ENCODE assay signal across 8 mouse cellular contexts in the genomic region with DNA sequence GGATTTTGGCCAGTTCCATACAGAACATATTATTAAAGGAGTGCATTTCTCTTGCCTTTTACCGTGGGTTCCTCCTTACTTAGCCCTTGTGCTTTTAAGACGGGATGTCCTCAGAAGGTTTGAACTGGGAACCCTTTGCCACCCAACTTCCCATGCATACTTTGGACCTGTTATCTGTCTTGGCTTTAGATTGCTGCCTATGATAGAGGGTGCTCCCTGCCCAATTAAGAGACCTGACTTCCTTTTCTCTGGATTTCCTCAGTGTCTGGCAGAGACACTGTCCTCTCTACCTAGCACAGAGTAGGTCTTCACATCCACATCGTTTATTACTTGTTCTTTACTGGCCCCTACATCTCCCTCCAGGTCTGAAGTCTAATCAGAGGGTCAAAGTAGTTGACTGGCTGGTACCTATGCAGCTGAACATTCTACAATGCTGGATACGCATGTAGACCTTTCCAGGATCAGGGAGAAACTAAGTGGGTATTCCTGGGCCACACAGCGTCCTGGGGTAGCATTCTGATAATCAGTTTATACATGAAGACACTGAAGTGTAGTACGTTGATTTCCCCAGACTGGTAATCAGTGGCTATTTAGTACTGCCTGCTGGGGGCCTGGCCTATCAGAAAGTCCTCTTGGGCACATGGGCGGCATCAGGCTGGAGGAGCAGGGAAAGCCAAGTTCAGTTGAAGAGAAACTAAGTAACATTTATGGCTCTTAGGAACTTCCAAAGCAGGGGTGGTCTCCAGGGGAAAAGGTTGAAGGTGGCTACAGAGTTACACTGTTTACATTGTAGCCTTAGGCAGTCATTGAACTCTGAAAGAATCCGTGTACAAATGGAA. TPM values are rescaled to one million over a fixed set of nuclear protein-coding genes. Genes with fewer than 3 reads are reported as not detected.
DNase-seq lines count a peak whose midpoint lies in the region; ATAC-seq and TF ChIP-seq lines count a peak whose summit lies in the region.

No protein-coding gene starts in this region.

- no peak for DNase-seq in heart, embryonic 10.5 days (ENCODE audit: low spot score)
- DNase-seq in heart, postnatal 4 days = no peak
- no peak for DNase-seq in forebrain, postnatal 0 days
- no peak for DNase-seq in frontal cortex, postnatal 14 days (ENCODE audit: low spot score in 2 of 2)
- no peak for DNase-seq in gastrocnemius, postnatal 25 days
- DNase-seq in kidney, postnatal 36 days = no peak

- peaks cover 21% of the 10 kb centered on the region; the same call in 1 of the 2 replicates for H3K36me3 ChIP-seq in heart, embryonic 10.5 days
- H3K36me3 ChIP-seq in ES-Bruce4 (ENCODE audit: control insufficient read depth, insufficient read depth, low read length, poor library complexity, severe bottlenecking) = peaks cover 16% of the 10 kb centered on the region
- no peaks in the 10 kb centered on the region for H3K36me3 ChIP-seq in forebrain, postnatal 0 days (ENCODE audit: insufficient read depth)
- H3K36me3 ChIP-seq in macrophage (ENCODE audit: inconsistent target) = no peaks in the 10 kb centered on the region

- no peak for TF ChIP-seq EP300 in ES-Bruce4 (IDR thresholded peaks at IDR 0.05; ENCODE audit: insufficient read depth, low read depth, low read length)

- TF ChIP-seq CTCF in ES-Bruce4 (IDR thresholded peaks at IDR 0.05; ENCODE audit: low read depth, low read length) = no peak
- no peak for TF ChIP-seq CTCF in forebrain, postnatal 0 days (IDR thresholded peaks at IDR 0.05; ENCODE audit: low read depth)

- peak overlapping the region; percentile 89 for H3K9ac ChIP-seq in ES-Bruce4 (ENCODE audit: low read depth, poor library complexity, severe bottlenecking)
- H3K9ac ChIP-seq in forebrain, postnatal 0 days = peak overlapping the region; percentile 90

- H3K27ac ChIP-seq in heart, embryonic 10.5 days = peak overlapping the region; percentile 98
- H3K27ac ChIP-seq in ES-Bruce4 (ENCODE audit: insufficient read depth, low read length) = no peak overlapping the region
- H3K27ac ChIP-seq in forebrain, postnatal 0 days (ENCODE audit: low read depth, low read length) = 0 out of 2 replicates have a peak overlapping the region, but pooled peaks have one; percentile 92
- peak overlapping the region; percentile 84 for H3K27ac ChIP-seq in macrophage

- TF ChIP-seq POLR2A in ES-Bruce4 (IDR thresholded peaks at IDR 0.05; ENCODE audit: insufficient read depth, low read length) = no peak

- H3K27me3 ChIP-seq in heart, embryonic 10.5 days (ENCODE audit: insufficient read depth, poor library complexity, severe bottlenecking) = 0 out of 2 replicates have a peak, but pooled peaks cover 3% of the 10 kb centered on the region
- H3K27me3 ChIP-seq in ES-Bruce4 (ENCODE audit: control insufficient read depth, insufficient read depth, low read length, poor library complexity, severe bottlenecking) = no peaks in the 10 kb centered on the region
- no peaks in the 10 kb centered on the region for H3K27me3 ChIP-seq in forebrain, postnatal 0 days (ENCODE audit: insufficient read depth, low read length)

- peak overlapping the region; percentile 89 for H3K4me3 ChIP-seq in heart, embryonic 10.5 days
- H3K4me3 ChIP-seq in ES-Bruce4 (ENCODE audit: low read depth, low read length) (peak overlapping the region; percentile 86), macrophage (ENCODE audit: inconsistent target) (peak overlapping the region; percentile 88)
- H3K4me3 ChIP-seq in forebrain, postnatal 0 days (ENCODE audit: low read depth, low read length) = peak overlapping the region; percentile 65

- H3K9me3 ChIP-seq in heart, embryonic 10.5 days = no peaks in the 10 kb centered on the region
- H3K9me3 ChIP-seq in ES-Bruce4 (replicated peaks; ENCODE audit: control insufficient read depth, insufficient read depth, low read length, poor library complexity, severe bottlenecking) = no peaks in the 10 kb centered on the region
- H3K9me3 ChIP-seq in forebrain, postnatal 0 days (ENCODE audit: low read length) = no peaks in the 10 kb centered on the region

- 37% methylated on average over 8 of the region's 8 CpGs for WGBS in heart, embryonic 10.5 days
- WGBS in forebrain, postnatal 0 days = 24% methylated on average over 8 of the region's 8 CpGs
- WGBS in macrophage (ENCODE audit: missing documents) = 35% methylated on average over 8 of the region's 8 CpGs

- H3K4me2 ChIP-seq in forebrain, postnatal 0 days (ENCODE audit: low read depth) = peak overlapping the region; percentile 60

- H3K79me2 ChIP-seq in macrophage (ENCODE audit: inconsistent target) = peaks cover 60% of the 10 kb centered on the region

- peaks cover 46% of the 10 kb centered on the region for H3K4me1 ChIP-seq in heart, embryonic 10.5 days
- peaks cover 1% of the 10 kb centered on the region for H3K4me1 ChIP-seq in ES-Bruce4 (ENCODE audit: control insufficient read depth, insufficient read depth, low read length)
- peaks cover 21% of the 10 kb centered on the region; the same call in 1 of the 2 replicates for H3K4me1 ChIP-seq in forebrain, postnatal 0 days (ENCODE audit: insufficient read depth)

- no peak for ATAC-seq in forebrain, postnatal 0 days

RNA-seq across cellular contexts. Expression of gene Tkt, which starts 2.3 kb away (rescaled TPM):
- 122 and 199 TPM in 2 replicates for polyA plus RNA-seq in heart, embryonic 10.5 days (2016; fragmentation: Nextera tagmentation; extraction: Ambion mirVana)
- 10 to 100 TPM; 67.9 to 69.2 TPM for total RNA-seq in heart, postnatal 4 days (2021)
- 794 and 868 TPM in 2 replicates for polyA plus RNA-seq in ES-Bruce4 (2011; ENCODE audit: insufficient read depth, insufficient read length, low read depth, missing spikeins)
- total RNA-seq in forebrain, postnatal 0 days (2014; rRNA removed) = 374 and 390 TPM in 2 replicates
- 278 and 281 TPM in 2 replicates for polyA plus RNA-seq in forebrain, postnatal 0 days (2015; fragmentation: Nextera tagmentation; extraction: Ambion mirVana)
- total RNA-seq in macrophage (2018; cell fraction: chromatin; rRNA removed) = 10 to 100 TPM; 13.3 to 83.5 (median 40.9) TPM
- total RNA-seq in macrophage (2018; cell fraction: cytosol; rRNA removed) = 100 to 1,000 TPM; 142 to 227 (median 188) TPM
- 100 to 1,000 TPM in 4 of 26 experiments, 10 to 100 TPM in 22; 40.1 to 193 (median 72.2) TPM for total RNA-seq in macrophage (2018; cell fraction: nucleus; rRNA removed)
- polyA plus RNA-seq in macrophage (2018) = 167 to 319 TPM (median 208 TPM) in 3 replicates
- 10 to 100 TPM in 1 of 2 experiments, 1 to 10 TPM in 1; 9.1 to 25.6 TPM for total RNA-seq in gastrocnemius, postnatal 25 days (2021)

RNA-seq across cellular contexts. Expression of gene Cacna1d, which starts 59.2 kb away (rescaled TPM):
- polyA plus RNA-seq in heart, embryonic 10.5 days (2016; fragmentation: Nextera tagmentation; extraction: Ambion mirVana) = 8.5 and 12.8 TPM in 2 replicates
- 10 to 100 TPM in 1 of 2 experiments, 1 to 10 TPM in 1; 9.6 to 12.5 TPM for total RNA-seq in heart, postnatal 4 days (2021)
- polyA plus RNA-seq in ES-Bruce4 (2011; ENCODE audit: insufficient read depth, insufficient read length, low read depth, missing spikeins) (0.18 and 0.24 TPM in 2 replicates), macrophage (2018) (2.5 to 4.5 TPM (median 3.1 TPM) in 3 replicates)
- 23.2 and 31.3 TPM in 2 replicates for total RNA-seq in forebrain, postnatal 0 days (2014; rRNA removed)
- polyA plus RNA-seq in forebrain, postnatal 0 days (2015; fragmentation: Nextera tagmentation; extraction: Ambion mirVana) = 4.1 and 7.2 TPM in 2 replicates
- 10 to 100 TPM; 11.1 to 50.2 (median 31.2) TPM for total RNA-seq in macrophage (2018; cell fraction: chromatin; rRNA removed)
- total RNA-seq in macrophage (2018; cell fraction: cytosol; rRNA removed) = 1 to 10 TPM; 1.3 to 4.3 (median 2.6) TPM
- total RNA-seq in macrophage (2018; cell fraction: nucleus; rRNA removed) = 10 to 100 TPM in 13 of 26 experiments, 1 to 10 TPM in 13; 5.0 to 25.6 (median 9.8) TPM
- under 1 TPM; 0.27 to 0.64 TPM for total RNA-seq in gastrocnemius, postnatal 25 days (2021)
